Comparison of ENCODE assay signal across 11 mouse cellular contexts in the genomic region with DNA sequence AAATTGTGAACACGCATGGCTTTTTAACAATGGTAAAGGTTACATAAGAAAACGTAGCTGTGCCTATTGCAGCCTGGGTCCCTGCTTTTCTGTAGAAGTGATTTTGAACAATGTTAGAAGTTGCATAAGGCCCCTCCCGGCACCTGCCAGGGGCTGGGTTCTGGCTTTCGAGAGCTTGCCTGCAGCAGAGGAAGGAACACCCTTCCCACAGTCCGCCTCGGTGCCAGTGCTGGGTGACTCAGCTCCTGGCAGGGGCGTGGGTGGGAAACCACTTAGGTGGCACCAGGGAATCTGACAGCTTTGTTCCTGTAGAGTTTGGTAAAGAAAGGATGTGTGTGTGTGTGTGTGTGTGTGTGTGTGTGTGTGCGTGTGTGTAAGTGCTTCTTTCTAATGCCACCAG.
A peak's percentile ranks its signal among the peaks of the same experiment; 100 is the strongest.
DNase-seq lines count a peak whose midpoint lies in the region; ATAC-seq and TF ChIP-seq lines count a peak whose summit lies in the region.
"Had no signal": no experiment of that assay in that cellular context is flagged by ENCODE, and none has a peak within 500 bp of the region (broad histone marks: within the 10 kb centered on the region; RNA-seq: fewer than 3 reads in every experiment).

No protein-coding gene starts in this region.

- ATAC-seq in cerebellum, adult (ENCODE audit: insufficient number of reproducible peaks, low FRiP score, low TSS enrichment) = no peak
- no peak for ATAC-seq in inflammation-experienced regulatory T-cells, adult 6 months
- no peak for ATAC-seq in forebrain, embryonic 16.5 days

- peak overlapping the region; percentile 12; the same call in 1 of the 2 replicates for H3K4me3 ChIP-seq in layer of hippocampus, adult 2 months
- H3K4me3 ChIP-seq in forebrain, embryonic 16.5 days (replicated peaks; ENCODE audit: low read length) = no peak overlapping the region

- TF ChIP-seq CTCF in layer of hippocampus, adult 2 months (conservative IDR thresholded peaks at IDR 0.05) = no peak

- peak; percentile 50 to 58 for DNase-seq in cerebellum, adult 18-20 months
- peak; percentile 95 for DNase-seq in Muller cell, postnatal 12 days (ENCODE audit: inconsistent ontology term)
- DNase-seq in layer of hippocampus, adult 2 months (ENCODE audit: low spot score in 2 of 2) = peak; percentile 84 to 91
- peak; percentile 56 for DNase-seq in lung, postnatal 10 days
- no peak for DNase-seq in testis, postnatal 14 days (ENCODE audit: low spot score)
- DNase-seq: heart, postnatal 36 days; liver; thymus, postnatal 36 days had no signal

- no peaks in the 10 kb centered on the region for H3K36me3 ChIP-seq in forebrain, embryonic 16.5 days (ENCODE audit: control insufficient read depth, insufficient read depth)

- H3K4me1 ChIP-seq in forebrain, embryonic 16.5 days (replicated peaks; ENCODE audit: control insufficient read depth, insufficient read depth, low read length) = peaks cover 11% of the 10 kb centered on the region

- peak overlapping the region; percentile 92 for H3K27ac ChIP-seq in layer of hippocampus, adult 2 months
- H3K27ac ChIP-seq in forebrain, embryonic 16.5 days (ENCODE audit: low read length) = no peak overlapping the region

- no peak overlapping the region for H3K9ac ChIP-seq in forebrain, embryonic 16.5 days (replicated peaks; ENCODE audit: low read depth, low read length)

- no peaks in the 10 kb centered on the region for H3K9me3 ChIP-seq in forebrain, embryonic 16.5 days (ENCODE audit: control insufficient read depth, low read length)

- H3K27me3 ChIP-seq in forebrain, embryonic 16.5 days (replicated peaks; ENCODE audit: control insufficient read depth, insufficient read depth, low read length) = no peaks in the 10 kb centered on the region

- no peak overlapping the region for H3K4me2 ChIP-seq in forebrain, embryonic 16.5 days (ENCODE audit: low read length)

- WGBS in forebrain, embryonic 16.5 days = 40% methylated on average over 8 of the region's 8 CpGs
